Mouse (Mus musculus): ENCODE data around the gene Trem1. TPM values are rescaled to one million over a fixed set of nuclear protein-coding genes. Genes with fewer than 3 reads are reported as not detected.

Gene Trem1
- polyA plus RNA-seq, 1 experiment from 2014 or later: 2.1 TPM

DNA sequence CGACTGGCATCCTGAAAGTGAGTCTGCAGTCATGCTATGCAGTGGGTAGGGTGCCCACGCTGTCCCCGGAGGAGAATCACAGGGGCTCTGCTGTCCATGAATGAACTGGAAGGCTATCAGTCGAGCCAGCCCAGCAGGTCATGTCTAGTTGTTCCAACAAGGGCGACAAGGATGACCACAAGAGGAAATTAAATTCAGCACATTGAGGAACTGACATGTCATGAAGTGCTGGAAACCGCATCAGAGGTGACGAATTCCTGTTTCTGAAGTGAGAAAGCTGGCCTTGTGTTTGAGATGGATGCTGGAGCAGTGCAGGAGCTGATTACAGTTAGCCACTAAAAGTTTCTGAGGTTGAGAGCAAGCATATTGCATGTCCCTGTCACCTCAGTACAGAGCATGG is 1.9 kb upstream of the Trem1 start:
- Histone ChIP-seq H3K27me3 (ENCODE audit: insufficient read depth, low read length) (no peaks in the 10 kb centered on the region), H3K4me2 (ENCODE audit: low read depth, low read length) (no peak overlapping the region), H3K9ac (replicated peaks) (no peak overlapping the region), H3K36me3 (replicated peaks; ENCODE audit: insufficient read depth, low read length) (no peaks in the 10 kb centered on the region), H3K4me3 (ENCODE audit: low read depth, low read length) (no peak overlapping the region), H3K27ac (ENCODE audit: low read depth) (no peak overlapping the region), H3K9me3 (ENCODE audit: low read length) (no peaks in the 10 kb centered on the region), H3K4me1 (ENCODE audit: insufficient read depth) (no peaks in the 10 kb centered on the region; the same call in 1 of the 2 replicates)
- ATAC-seq (no peak; the same call in 1 of the 2 replicates), DNase-seq (peak; percentile 18)
- TF ChIP-seq CTCF (IDR thresholded peaks at IDR 0.05; ENCODE audit: low read depth) (no peak), EP300 (IDR thresholded peaks at IDR 0.05; ENCODE audit: low read depth) (no peak)
- 33% methylated on average over 7 of the region's 7 CpGs for WGBS (ENCODE audit: insufficient replicate concordance)

- DNase-seq: no peak
- TF ChIP-seq CTCF (IDR thresholded peaks at IDR 0.05; ENCODE audit: low read depth): peak; percentile 19
- no peak for TF ChIP-seq EP300 (IDR thresholded peaks at IDR 0.05; ENCODE audit: low read depth)
- 85% methylated on average over 4 of the region's 4 CpGs for WGBS (ENCODE audit: insufficient replicate concordance)
- no peak for ATAC-seq
- no peaks in the 10 kb centered on the region for H3K36me3 ChIP-seq (replicated peaks; ENCODE audit: insufficient read depth, low read length)
- no peaks in the 10 kb centered on the region for H3K27me3 ChIP-seq (ENCODE audit: insufficient read depth, low read length)
- H3K4me1 ChIP-seq (ENCODE audit: insufficient read depth): no peaks in the 10 kb centered on the region; the same call in 1 of the 2 replicates
- no peak overlapping the region for H3K27ac ChIP-seq (ENCODE audit: low read depth)
- no peaks in the 10 kb centered on the region for H3K9me3 ChIP-seq (ENCODE audit: low read length)
- no peak overlapping the region for H3K9ac ChIP-seq (replicated peaks)
- H3K4me2 ChIP-seq (ENCODE audit: low read depth, low read length): no peak overlapping the region; the same call in 1 of the 2 replicates
- peak overlapping the region; percentile 25; the same call in 1 of the 2 replicates for H3K4me3 ChIP-seq (ENCODE audit: low read depth, low read length)
Observed at GRCm38 (mm10) chr17:48233789-48234188, 1.2 kb downstream of the Trem1 start.

- no peak for TF ChIP-seq EP300 (IDR thresholded peaks at IDR 0.05; ENCODE audit: low read depth)
- no peak for TF ChIP-seq CTCF (IDR thresholded peaks at IDR 0.05; ENCODE audit: low read depth)
- Histone ChIP-seq H3K27ac (ENCODE audit: low read depth) (no peak overlapping the region), H3K9ac (replicated peaks) (no peak overlapping the region), H3K4me2 (ENCODE audit: low read depth, low read length) (peak overlapping the region; percentile 1), H3K27me3 (ENCODE audit: insufficient read depth, low read length) (no peaks in the 10 kb centered on the region), H3K36me3 (replicated peaks; ENCODE audit: insufficient read depth, low read length) (no peaks in the 10 kb centered on the region), H3K4me1 (ENCODE audit: insufficient read depth) (no peaks in the 10 kb centered on the region; the same call in 1 of the 2 replicates), H3K9me3 (ENCODE audit: low read length) (no peaks in the 10 kb centered on the region), H3K4me3 (ENCODE audit: low read depth, low read length) (peak overlapping the region; percentile 19; the same call in 1 of the 2 replicates)
- ATAC-seq: peak; percentile 64
- no peak for DNase-seq
- WGBS (ENCODE audit: insufficient replicate concordance): 52% methylated on average over 5 of the region's 5 CpGs
Observed at GRCm38 (mm10) chr17:48234550-48234949, 2.0 kb downstream of the Trem1 start.

GRCm38 (mm10) chr17:48235773-48236370 is 3.3 kb downstream of the Trem1 start:
- Histone ChIP-seq H3K27ac (ENCODE audit: low read depth) (no peak overlapping the region), H3K4me1 (ENCODE audit: insufficient read depth) (no peaks in the 10 kb centered on the region; the same call in 1 of the 2 replicates), H3K9me3 (ENCODE audit: low read length) (no peaks in the 10 kb centered on the region), H3K4me3 (ENCODE audit: low read depth, low read length) (no peak overlapping the region), H3K4me2 (ENCODE audit: low read depth, low read length) (no peak overlapping the region), H3K9ac (replicated peaks) (no peak overlapping the region), H3K36me3 (replicated peaks; ENCODE audit: insufficient read depth, low read length) (no peaks in the 10 kb centered on the region), H3K27me3 (ENCODE audit: insufficient read depth, low read length) (no peaks in the 10 kb centered on the region)
- 48% methylated on average over 4 of the region's 4 CpGs for WGBS (ENCODE audit: insufficient replicate concordance)
- TF ChIP-seq EP300 (IDR thresholded peaks at IDR 0.05; ENCODE audit: low read depth) (no peak), CTCF (IDR thresholded peaks at IDR 0.05; ENCODE audit: low read depth) (no peak)
- ATAC-seq (no peak), DNase-seq (no peak)

GRCm38 (mm10) chr17:48237621-48238020 is 5.1 kb downstream of the Trem1 start:
- H3K4me1 ChIP-seq (ENCODE audit: insufficient read depth): no peaks in the 10 kb centered on the region; the same call in 1 of the 2 replicates
- no peak overlapping the region for H3K27ac ChIP-seq (ENCODE audit: low read depth)
- ATAC-seq: no peak
- H3K9me3 ChIP-seq (ENCODE audit: low read length): no peaks in the 10 kb centered on the region
- no peak overlapping the region for H3K4me2 ChIP-seq (ENCODE audit: low read depth, low read length)
- H3K9ac ChIP-seq (replicated peaks): no peak overlapping the region
- WGBS (ENCODE audit: insufficient replicate concordance): 80% methylated on average over 8 of the region's 8 CpGs
- DNase-seq: no peak
- H3K4me3 ChIP-seq (ENCODE audit: low read depth, low read length): no peak overlapping the region
- no peak for TF ChIP-seq EP300 (IDR thresholded peaks at IDR 0.05; ENCODE audit: low read depth)
- TF ChIP-seq CTCF (IDR thresholded peaks at IDR 0.05; ENCODE audit: low read depth): no peak
- H3K36me3 ChIP-seq (replicated peaks; ENCODE audit: insufficient read depth, low read length): no peaks in the 10 kb centered on the region
- no peaks in the 10 kb centered on the region for H3K27me3 ChIP-seq (ENCODE audit: insufficient read depth, low read length)

DNA sequence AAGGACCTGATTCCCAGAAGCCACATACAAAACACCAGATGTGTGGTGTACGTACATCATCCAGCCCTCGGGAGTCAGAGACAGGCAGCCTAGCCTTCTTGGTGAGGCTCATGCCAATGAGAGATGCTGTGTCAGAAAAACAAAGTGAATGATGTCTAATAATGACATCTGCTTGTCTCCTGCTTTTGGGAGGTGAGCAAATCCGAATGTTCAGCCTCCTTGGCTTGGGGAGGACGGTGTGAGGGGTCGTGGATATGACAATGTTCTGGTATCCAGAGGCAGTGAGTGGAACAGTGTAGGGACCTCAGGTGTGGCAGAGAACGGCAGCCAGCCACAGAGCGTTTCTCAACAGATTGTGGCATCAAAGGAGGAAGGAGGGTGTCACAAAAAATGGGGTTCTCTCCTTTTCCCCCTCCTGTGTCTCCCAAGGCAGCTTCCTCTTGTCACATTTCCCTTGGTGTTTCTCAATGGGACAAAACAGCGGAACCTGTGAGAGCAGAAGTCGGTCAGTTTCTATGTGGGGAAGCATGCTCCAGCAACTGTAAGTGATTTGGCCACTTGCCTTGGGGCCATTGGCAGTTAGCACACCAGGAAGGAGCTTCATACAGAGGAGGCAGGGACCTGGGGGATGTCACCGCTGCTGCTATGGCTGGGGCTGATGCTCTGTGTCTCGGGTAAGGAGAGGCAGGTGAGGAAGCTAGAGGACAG is 14.8 kb downstream of the Trem1 start, which contains the start of gene Trem3:
Gene Trem3, plus strand, starts transcription at position 557 of the 708 bp plus-strand sequence.
- Histone ChIP-seq H3K27ac (ENCODE audit: low read depth) (peak within 1 kb of the TSS; percentile 55), H3K4me3 (ENCODE audit: low read depth, low read length) (peak within 1 kb of the TSS; percentile 27; the same call in 1 of the 2 replicates)

More for the DNA sequence above, 14.8 kb downstream of the Trem1 start, which contains the start of gene Trem3:
- TF ChIP-seq EP300 (IDR thresholded peaks at IDR 0.05; ENCODE audit: low read depth) (no peak), CTCF (IDR thresholded peaks at IDR 0.05; ENCODE audit: low read depth) (no peak)
- DNase-seq (peak; percentile 33), ATAC-seq (peak; percentile 55; the same call in 1 of the 2 replicates)
- Histone ChIP-seq H3K9ac (replicated peaks) (no peak within 1 kb of the TSS), H3K36me3 (replicated peaks; ENCODE audit: insufficient read depth, low read length) (no peaks in the 10 kb centered on the region), H3K9me3 (ENCODE audit: low read length) (no peaks in the 10 kb centered on the region), H3K4me1 (ENCODE audit: insufficient read depth) (no peaks in the 10 kb centered on the region), H3K27me3 (ENCODE audit: insufficient read depth, low read length) (no peaks in the 10 kb centered on the region), H3K4me2 (ENCODE audit: low read depth, low read length) (peak within 1 kb of the TSS; percentile 18)
- 60% methylated on average over 11 of the region's 11 CpGs for WGBS (ENCODE audit: insufficient replicate concordance)
